ENCODE assay signal across 25 mouse cellular contexts in the genomic region with DNA sequence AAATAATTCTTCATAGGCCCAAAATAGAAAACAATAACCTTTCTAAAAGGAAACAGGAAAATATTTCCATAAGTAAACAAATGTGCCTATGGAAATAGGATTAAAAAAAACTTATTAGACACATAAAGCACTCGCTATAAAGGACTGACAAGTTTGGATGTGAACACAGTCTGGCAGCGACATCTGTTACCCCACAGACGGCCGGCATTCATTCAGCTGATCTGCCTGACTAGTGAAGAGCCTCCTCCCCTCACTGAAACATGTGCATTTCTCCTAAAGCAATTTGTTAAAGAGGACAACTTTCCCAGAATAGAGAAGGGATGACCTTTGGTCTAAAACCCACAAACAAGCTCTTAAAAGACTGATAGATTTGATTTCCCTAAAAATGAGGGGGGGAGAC. TPM values are rescaled to one million over a fixed set of nuclear protein-coding genes. Genes with fewer than 3 reads are reported as not detected.
A peak's percentile ranks its signal among the peaks of the same experiment; 100 is the strongest.
DNase-seq lines count a peak whose midpoint lies in the region; ATAC-seq and TF ChIP-seq lines count a peak whose summit lies in the region.
"Had no signal": no experiment of that assay in that cellular context is flagged by ENCODE, and none has a peak within 500 bp of the region (broad histone marks: within the 10 kb centered on the region; RNA-seq: fewer than 3 reads in every experiment).

No protein-coding gene starts in this region.

- H3K36me3 ChIP-seq in hindbrain, embryonic 15.5 days: no peaks in the 10 kb centered on the region
- no peaks in the 10 kb centered on the region for H3K36me3 ChIP-seq in hindbrain, embryonic 11.5 days (ENCODE audit: control insufficient read depth, insufficient read depth, low read length)
- H3K36me3 ChIP-seq: liver, embryonic 12.5 days had no signal

- H3K4me3 ChIP-seq in hindbrain, embryonic 15.5 days: no peak overlapping the region
- no peak overlapping the region for H3K4me3 ChIP-seq in hindbrain, embryonic 11.5 days (ENCODE audit: low read depth, low read length)
- H3K4me3 ChIP-seq in layer of hippocampus, adult 2 months: no peak overlapping the region
- H3K4me3 ChIP-seq: erythroblast, embryonic 14.5 days; gastrocnemius, adult 2 months; liver, embryonic 12.5 days; megakaryocyte, embryonic 14.5 days; myocyte had no signal

- WGBS in hindbrain, embryonic 15.5 days: 15% methylated on average over 4 of the region's 4 CpGs
- WGBS in hindbrain, embryonic 11.5 days: 52% methylated on average over 4 of the region's 4 CpGs

- ATAC-seq in hindbrain, embryonic 15.5 days (ENCODE audit: low FRiP score, low read depth): no peak
- ATAC-seq in hindbrain, embryonic 11.5 days (ENCODE audit: low FRiP score): no peak
- ATAC-seq: CD4-positive, CD25-positive, alpha-beta regulatory T cell, adult 4 months; liver, embryonic 12.5 days; lung, postnatal 0 days had no signal

- H3K9ac ChIP-seq in hindbrain, embryonic 15.5 days: no peak overlapping the region
- H3K9ac ChIP-seq in hindbrain, embryonic 11.5 days (ENCODE audit: low read depth, low read length): no peak overlapping the region
- H3K9ac ChIP-seq: hindbrain, embryonic 14.5 days; liver, embryonic 12.5 days had no signal

- no peaks in the 10 kb centered on the region for H3K9me3 ChIP-seq in hindbrain, embryonic 15.5 days
- no peaks in the 10 kb centered on the region for H3K9me3 ChIP-seq in hindbrain, embryonic 11.5 days (ENCODE audit: control insufficient read depth, low read length)
- H3K9me3 ChIP-seq: liver, embryonic 12.5 days; megakaryocyte, embryonic 14.5 days had no signal

- H3K27me3 ChIP-seq in hindbrain, embryonic 15.5 days: no peaks in the 10 kb centered on the region
- H3K27me3 ChIP-seq in hindbrain, embryonic 11.5 days (ENCODE audit: control insufficient read depth, insufficient read depth, low read length): no peaks in the 10 kb centered on the region

- no peak for TF ChIP-seq CTCF in layer of hippocampus, adult 2 months (conservative IDR thresholded peaks at IDR 0.05)

- H3K4me2 ChIP-seq in hindbrain, embryonic 15.5 days: no peak overlapping the region
- H3K4me2 ChIP-seq in hindbrain, embryonic 11.5 days (replicated peaks; ENCODE audit: low read depth, low read length): no peak overlapping the region
- H3K4me2 ChIP-seq: hindbrain, embryonic 14.5 days; liver, embryonic 12.5 days had no signal

- no peak for DNase-seq in hindbrain, embryonic 11.5 days (ENCODE audit: low spot score)
- DNase-seq in right cerebral cortex, adult 18-20 months: peak; percentile 39
- DNase-seq in right cerebral cortex, postnatal 14 days: no peak
- peak; percentile 74 to 80 for DNase-seq in layer of hippocampus, adult 2 months (ENCODE audit: low spot score in 2 of 2)
- DNase-seq in right cerebral cortex, postnatal 4 days: peak; percentile 44
- DNase-seq in liver: no peak
- DNase-seq: adrenal gland, adult 8-10 months; cerebellum, adult 8-10 months; embryo, embryonic 11 days; gastrocnemius, adult 2 months; kidney, adult 2 months; kidney, postnatal 36 days; thymus, postnatal 25 days had no signal

- H3K4me1 ChIP-seq in hindbrain, embryonic 15.5 days (replicated peaks): peaks cover 28% of the 10 kb centered on the region
- H3K4me1 ChIP-seq in hindbrain, embryonic 11.5 days (replicated peaks; ENCODE audit: control insufficient read depth, insufficient read depth, low read length): no peaks in the 10 kb centered on the region
- H3K4me1 ChIP-seq: liver, embryonic 12.5 days; megakaryocyte, embryonic 14.5 days had no signal

- 0 out of 2 replicates have a peak overlapping the region, but pooled peaks have one; percentile 30 for H3K27ac ChIP-seq in hindbrain, embryonic 15.5 days (replicated peaks)
- no peak overlapping the region for H3K27ac ChIP-seq in hindbrain, embryonic 11.5 days (ENCODE audit: low read depth, low read length)
- peak overlapping the region; percentile 71 for H3K27ac ChIP-seq in layer of hippocampus, adult 2 months
- H3K27ac ChIP-seq: gastrocnemius, adult 2 months; hindbrain, embryonic 14.5 days; liver, embryonic 12.5 days had no signal

RNA-seq across cellular contexts. Expression of a gene that starts 1.8 kb away (rescaled TPM):
- 0.09 TPM in 1 of 2 replicates, not detected in the other for polyA plus RNA-seq in hindbrain, embryonic 15.5 days (2015; fragmentation: Nextera tagmentation; extraction: Ambion mirVana)
- polyA plus RNA-seq in hindbrain, embryonic 11.5 days (2014; fragmentation: Nextera tagmentation; extraction: Ambion mirVana): 0.08 and 0.18 TPM in 2 replicates
- total RNA-seq in layer of hippocampus, adult 2 months (2021): not detected
- total RNA-seq: adrenal gland, adult 8-10 months; gastrocnemius, adult 2 months; heart, adult 8-10 months; left cerebral cortex, postnatal 36 days had no signal
- polyA plus RNA-seq: CD4-positive, CD25-positive, alpha-beta regulatory T cell, adult 4 months; erythroblast, embryonic 14.5 days; heart, postnatal 0 days; hindbrain, embryonic 14.5 days; kidney, adult 2 months; liver, embryonic 12.5 days; lung, postnatal 0 days; myocyte; stomach, embryonic 16.5 days had no signal

RNA-seq across cellular contexts. Expression of a gene that starts 23.0 kb away (rescaled TPM):
- polyA plus RNA-seq in hindbrain, embryonic 15.5 days (2015; fragmentation: Nextera tagmentation; extraction: Ambion mirVana): 61.6 and 62.3 TPM in 2 replicates
- polyA plus RNA-seq in hindbrain, embryonic 11.5 days (2014; fragmentation: Nextera tagmentation; extraction: Ambion mirVana): 19.1 and 20.8 TPM in 2 replicates
- 10 to 100 TPM; 18.7 to 19.6 TPM for total RNA-seq in layer of hippocampus, adult 2 months (2021)

RNA-seq across cellular contexts. Expression of a gene that starts 35.6 kb away (rescaled TPM):
- 56.0 and 59.9 TPM in 2 replicates for polyA plus RNA-seq in hindbrain, embryonic 15.5 days (2015; fragmentation: Nextera tagmentation; extraction: Ambion mirVana)
- 19.4 and 25.8 TPM in 2 replicates for polyA plus RNA-seq in hindbrain, embryonic 11.5 days (2014; fragmentation: Nextera tagmentation; extraction: Ambion mirVana)
- 100 to 1,000 TPM; 214 TPM for total RNA-seq in layer of hippocampus, adult 2 months (2021)

RNA-seq across cellular contexts. Expression of a gene that starts 49.1 kb away (rescaled TPM):
- polyA plus RNA-seq in hindbrain, embryonic 15.5 days (2015; fragmentation: Nextera tagmentation; extraction: Ambion mirVana): 159 and 160 TPM in 2 replicates
- 118 and 131 TPM in 2 replicates for polyA plus RNA-seq in hindbrain, embryonic 11.5 days (2014; fragmentation: Nextera tagmentation; extraction: Ambion mirVana)
- 100 to 1,000 TPM; 159 to 179 TPM for total RNA-seq in layer of hippocampus, adult 2 months (2021)

Comparison
In these comparisons a context has a peak if more than half of its experiments do, and no peak if none do; other contexts are left out.
1. DNase-seq: peak in right cerebral cortex, adult 18-20 months (single experiment), layer of hippocampus, adult 2 months (2 of 2) and right cerebral cortex, postnatal 4 days (single experiment); none in hindbrain, embryonic 11.5 days (single experiment), right cerebral cortex, postnatal 14 days (single experiment) and liver (single experiment).